Mouse (Mus musculus) ES-E14 (cell line): ENCODE results near the gene Hhip.

ENCODE experiments used
- HCFC1 ChIP-seq: IDR thresholded peaks from 2 replicates; pipeline ENCODE4 v1.6.1; 2012; ENCODE audit warnings: low read length, inconsistent platforms, borderline replicate concordance; ENCODE audit not compliant: insufficient read depth
- MAFK ChIP-seq: IDR thresholded peaks from 2 replicates; pipeline ENCODE4 v1.6.1; 2014; ENCODE audit warnings: mild to moderate bottlenecking, low read depth, low read length, inconsistent platforms; ENCODE audit not compliant: insufficient read depth
- ZNF384 ChIP-seq: IDR thresholded peaks from 2 replicates; pipeline ENCODE4 v1.6.1; 2012; ENCODE audit warnings: low read depth, low read length, inconsistent platforms

DNA sequence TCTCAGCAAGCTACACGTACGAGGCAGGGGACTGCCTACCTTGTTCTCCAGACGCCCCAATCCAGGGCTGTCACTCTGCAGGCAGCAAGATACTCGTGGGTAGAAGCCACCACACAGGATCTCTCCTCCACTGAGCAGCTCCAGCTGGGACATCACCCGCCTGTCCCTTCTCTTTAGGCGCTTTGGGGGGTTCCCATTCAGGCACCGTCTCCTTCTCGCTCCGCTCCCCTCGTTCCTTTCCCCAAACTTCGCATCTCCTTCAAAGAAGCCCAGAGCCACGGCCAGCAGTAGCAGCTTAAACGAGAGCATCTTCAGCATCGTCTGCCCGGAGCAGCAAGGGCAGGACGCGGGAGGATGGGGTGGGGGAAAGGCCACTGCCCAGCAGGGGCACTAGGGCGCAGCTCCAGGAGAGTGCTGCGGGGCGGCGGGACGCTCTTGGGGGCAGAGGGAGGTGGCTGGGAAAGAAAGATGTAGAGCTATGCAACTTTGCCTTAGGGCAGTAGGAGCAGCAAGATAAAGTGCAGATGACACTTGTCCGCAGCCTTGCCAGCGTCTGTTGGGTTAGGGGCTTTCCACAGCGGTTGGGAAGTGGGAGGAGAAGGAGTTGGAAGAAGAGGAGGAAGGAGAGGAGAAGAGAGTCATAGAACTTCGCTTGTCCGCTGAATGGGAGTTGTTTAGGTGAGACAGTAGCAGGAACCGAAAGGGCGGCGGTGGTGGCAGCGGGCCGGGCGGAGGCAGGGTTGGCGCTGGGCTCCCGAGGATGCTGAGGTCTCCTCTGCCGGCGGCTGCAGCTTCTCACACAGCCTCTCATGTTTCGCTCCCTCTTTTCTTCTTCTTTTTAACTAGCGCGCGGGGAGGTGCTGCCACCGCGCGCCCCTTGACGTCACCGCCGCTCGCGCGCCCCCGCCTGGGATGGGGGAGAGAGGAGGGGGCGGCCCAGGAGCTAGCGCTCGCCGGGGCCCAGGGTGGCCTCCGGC is at the start of gene Hhip:
- TF ChIP-seq MAFK (no peak), ZNF384 (no peak), HCFC1 (no peak)
